Mouse (Mus musculus) gastrocnemius, postnatal 36 days (tissue): ENCODE measurements around the gene Synpo2. TPM values are rescaled to one million over a fixed set of nuclear protein-coding genes. Genes with fewer than 3 reads are reported as not detected.
A peak's percentile ranks its signal among the peaks of the same experiment; 100 is the strongest.

ENCODE experiments used
- DNase-seq, 2 experiments: peaks; one replicate each; pipeline ENCODE4 v3.0.0; 2022
- intact Hi-C: fragments of 180-260 bp; cut with DNase I; formaldehyde crosslinking; loops from one replicate; pipeline ENCODE4 v1.15.1; 2025
- long read RNA-seq, 2 experiments: library from polyadenylated mRNA; stranded (forward); transcript quantifications; one replicate each; pipeline ENCODE4 v2.0.0; 2021
- total RNA-seq, 2 experiments: library from RNA; stranded (reverse); gene quantifications; 2 replicates each; pipeline ENCODE4 v1.2.3; 2021

The Synpo2 gene
- 100 to 1,000 TPM; 237 to 262 TPM for total RNA-seq
- long read RNA-seq, experiment 1, full-length matches to known transcripts, result 28 of 257 reads
- long read RNA-seq, experiment 1, partial matches to known transcripts, result 0 of 257 reads
- long read RNA-seq, experiment 1, other reads (novel, unspliced or antisense), result 229 of 257 reads
- long read RNA-seq, experiment 2, full-length matches to known transcripts, result 28 of 358 reads
- long read RNA-seq, experiment 2, partial matches to known transcripts, result 2 of 358 reads
- long read RNA-seq, experiment 2, other reads (novel, unspliced or antisense), result 328 of 358 reads

DNA sequence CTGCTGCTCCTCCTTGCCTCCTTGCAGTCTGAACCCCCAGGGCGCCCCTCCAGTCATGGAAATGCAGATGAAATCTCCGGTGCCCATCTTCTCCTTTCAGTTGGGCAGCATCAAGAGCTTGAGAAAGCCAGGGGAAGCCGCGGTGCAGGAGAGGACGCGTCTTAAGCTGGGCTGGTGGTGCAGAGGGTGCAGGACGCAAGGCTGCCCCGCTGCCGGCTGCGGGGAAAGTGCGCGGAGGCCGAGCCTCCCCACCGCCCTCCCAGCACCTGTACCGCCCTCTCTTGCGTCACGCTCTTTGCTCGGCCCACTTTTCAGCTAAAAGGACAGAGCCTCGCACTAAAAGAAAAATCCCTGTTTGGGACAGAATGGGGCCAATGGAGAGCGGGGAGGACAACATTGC lies at the start of gene Synpo2:
TSS of gene Synpo2 (minus strand) at position 229 of the 400 bp plus-strand sequence.
- intact Hi-C loops, result loop anchor here (2.0 to 5.0 kb wide), 4 partner anchors 67 to 116 kb away; no protein-coding TSS in a partner anchor
- DNase-seq, result peak; percentile 36 to 49

DNA sequence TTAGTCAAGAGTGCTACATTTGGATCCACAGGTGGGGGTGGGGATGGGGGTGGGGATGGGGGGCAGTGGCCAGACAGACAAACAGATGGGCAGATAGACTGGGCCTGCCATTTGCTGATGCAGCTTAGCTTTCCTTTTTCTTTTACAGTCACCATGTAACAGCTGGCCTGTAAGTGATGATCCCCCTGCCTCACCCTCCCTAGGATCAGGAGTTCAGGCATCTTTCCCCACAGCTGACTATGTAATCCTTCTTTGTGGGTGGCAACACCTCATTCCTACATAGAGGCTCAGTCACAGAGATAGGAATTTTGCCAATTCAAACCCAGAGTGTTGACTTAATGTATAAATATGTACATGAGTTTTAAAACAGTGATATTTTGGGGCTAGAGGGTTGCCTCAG lies 49.7 kb upstream of the Synpo2 start:
- DNase-seq, result no peak
- intact Hi-C loops, result no loop called here

- no peak for DNase-seq
- intact Hi-C loops, result no loop called here
These were observed 48.3 kb upstream of the Synpo2 start for GRCm38 (mm10) chr3:123284284-123284683.

DNA sequence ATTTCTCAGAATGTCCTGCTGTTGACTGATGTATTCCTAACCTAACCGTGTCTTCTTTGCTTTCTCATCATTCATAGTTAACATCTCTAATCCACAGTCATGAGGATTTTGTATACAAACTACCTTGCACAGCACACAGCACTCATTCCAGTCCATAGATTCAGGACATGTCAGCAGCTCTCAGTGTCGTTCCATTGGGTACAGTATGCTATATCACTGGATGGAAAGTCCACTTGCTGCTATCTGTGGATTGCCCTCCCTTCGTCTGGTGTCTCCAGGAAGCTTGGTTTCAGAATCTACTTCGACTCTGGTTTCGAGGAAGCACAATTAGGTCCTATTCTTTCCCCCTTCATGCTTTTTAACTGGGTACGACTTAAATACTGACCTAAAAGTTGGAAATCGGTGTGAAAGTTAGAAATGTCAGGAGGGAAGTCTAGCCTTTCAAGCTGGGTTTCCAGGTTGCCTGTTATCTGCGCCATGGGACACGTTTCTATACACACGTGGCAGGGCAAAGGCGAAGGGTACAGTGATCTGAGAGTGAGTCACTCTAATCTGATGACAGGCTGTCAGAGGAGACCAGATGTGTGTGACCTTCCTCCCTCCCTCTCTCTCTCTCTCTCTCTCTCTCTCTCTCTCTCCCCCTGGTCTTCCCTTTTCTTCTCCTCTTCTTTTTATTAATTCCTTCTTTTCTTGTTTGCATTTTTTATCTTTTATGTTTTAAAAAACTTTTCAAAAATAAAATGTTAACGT lies 47.1 kb upstream of the Synpo2 start:
- DNase-seq, result no peak
- intact Hi-C loops, result no loop called here

DNA sequence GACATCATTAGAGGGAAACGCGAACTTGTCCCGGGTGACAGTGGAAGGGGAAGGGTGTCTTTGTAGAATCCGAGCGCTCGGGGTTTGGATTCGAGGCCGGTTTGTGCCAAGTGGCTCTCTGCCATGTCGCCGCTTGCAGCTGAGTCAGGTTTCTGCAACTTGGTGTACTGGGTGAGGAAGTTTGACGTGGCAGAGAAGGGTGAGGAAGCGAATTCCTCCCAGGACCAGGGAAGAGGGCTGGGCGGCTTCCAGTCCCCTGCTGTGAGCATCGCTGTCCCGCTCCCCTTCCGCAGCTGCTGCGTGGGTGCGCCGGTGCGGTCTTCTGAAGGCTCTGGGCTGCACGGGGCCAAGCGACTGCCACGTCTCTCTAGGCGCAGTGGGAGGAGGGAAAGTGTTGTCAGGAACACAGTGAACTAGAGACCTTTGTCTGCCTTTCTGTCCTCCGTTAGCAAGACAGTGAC lies 31.8 kb upstream of the Synpo2 start:
- intact Hi-C loops, result no loop called here
- DNase-seq, result peak; percentile 52 to 75

DNA sequence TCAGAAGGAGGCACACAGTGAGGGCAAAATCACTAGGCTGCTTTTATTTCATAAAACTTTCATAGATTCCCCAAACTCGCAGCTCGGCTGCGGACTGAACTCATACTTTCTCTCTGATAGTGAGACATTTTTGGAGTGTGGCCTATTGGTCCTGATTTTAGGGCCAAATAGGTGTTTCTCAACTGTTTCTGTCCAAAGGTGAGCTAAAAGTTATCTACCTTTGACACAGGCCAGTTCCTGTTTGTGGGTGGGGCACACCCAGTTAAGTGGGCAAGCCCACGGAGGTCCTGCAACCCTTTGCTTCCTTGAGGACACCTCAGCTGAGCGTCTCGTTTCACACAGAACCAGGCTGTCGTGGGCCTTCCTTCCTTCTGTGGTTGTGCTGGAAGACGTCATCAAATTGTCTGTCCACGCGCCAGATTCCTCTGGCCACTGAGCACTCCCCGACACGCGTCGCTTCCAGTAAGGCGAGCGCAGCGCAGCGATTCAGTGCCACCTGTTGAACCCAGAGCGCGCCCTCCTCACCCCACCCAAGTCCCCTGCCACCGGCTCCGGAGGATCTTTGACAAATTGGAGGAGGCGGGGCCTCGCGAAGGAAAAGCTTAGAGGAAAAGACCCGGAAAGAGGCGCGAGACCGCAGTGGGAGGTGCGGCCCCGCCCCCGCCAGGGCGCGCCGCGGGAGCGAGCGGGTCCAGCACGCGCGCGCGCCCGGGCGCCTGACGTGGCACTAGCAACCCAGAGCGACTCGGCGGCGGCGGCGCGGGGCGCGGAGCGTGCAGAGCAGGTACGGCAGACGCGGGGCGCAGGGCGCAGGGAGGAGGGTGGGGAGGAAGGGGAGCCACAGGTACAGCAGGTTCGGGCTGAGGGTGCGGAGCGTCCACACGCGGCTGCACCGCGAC lies 31.1 kb upstream of the Synpo2 start, which contains the start of gene Sec24d:
TSS of gene Sec24d (plus strand) at position 703 of the 899 bp plus-strand sequence.
- intact Hi-C loops, result no loop called here
- DNase-seq, result peak; percentile 79 to 83

GRCm38 (mm10) chr3:123264706-123265105 lies 28.8 kb upstream of the Synpo2 start:
- intact Hi-C loops, result no loop called here
- DNase-seq, result no peak

DNA sequence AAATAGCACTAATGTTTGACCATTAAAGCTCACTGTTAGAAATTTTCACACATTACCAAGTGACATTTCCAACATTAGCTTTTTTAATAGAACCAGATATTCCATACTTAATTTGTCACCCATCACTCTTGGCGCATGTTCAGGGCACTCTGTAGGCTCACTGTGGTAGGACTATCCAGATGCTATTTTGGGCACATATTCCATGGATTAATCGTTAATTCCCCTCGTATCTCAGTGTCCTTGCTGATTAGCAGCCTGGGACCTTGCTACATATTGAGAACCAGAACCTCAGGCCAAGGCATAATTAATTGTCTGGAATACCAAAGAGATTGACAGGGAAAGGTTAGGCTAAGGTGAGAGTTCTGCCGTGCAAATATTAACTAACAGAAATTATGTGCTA lies 22.8 kb upstream of the Synpo2 start:
- no peak for DNase-seq
- intact Hi-C loops, result no loop called here

- intact Hi-C loops, result no loop called here
- DNase-seq, result no peak
These were observed 20.5 kb upstream of the Synpo2 start for GRCm38 (mm10) chr3:123256181-123257101.

DNA sequence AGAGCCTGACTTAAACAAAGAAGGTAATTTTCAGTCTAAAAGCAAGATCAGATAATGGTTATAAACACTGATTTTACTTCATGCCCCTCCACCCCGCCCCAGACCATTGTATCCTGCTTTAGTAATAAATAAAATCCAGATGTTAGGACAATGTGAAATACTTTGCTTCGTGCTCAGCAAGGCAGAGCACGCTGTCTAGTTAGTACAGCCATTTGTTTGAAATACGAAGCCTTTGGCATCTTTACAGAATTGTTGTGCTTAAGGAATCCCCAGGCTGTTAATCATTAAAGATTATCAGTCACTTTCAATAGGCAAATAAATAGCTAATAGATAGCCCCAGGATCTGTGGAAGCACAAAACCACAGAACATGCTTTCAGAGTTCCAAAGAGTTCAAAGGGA lies 9.7 kb upstream of the Synpo2 start:
- intact Hi-C loops, result no loop called here
- no peak for DNase-seq

- intact Hi-C loops, result no loop called here
- peak in 1 of 2 experiments; percentile 8 for DNase-seq
These were observed 8.4 kb upstream of the Synpo2 start for GRCm38 (mm10) chr3:123244376-123244775.

- intact Hi-C loops, result loop anchor here (2.0 to 5.0 kb wide), 2 partner anchors 81 to 115 kb away; no protein-coding TSS in a partner anchor
- no peak for DNase-seq
These were observed 1.5 kb upstream of the Synpo2 start for GRCm38 (mm10) chr3:123237446-123237845.

DNA sequence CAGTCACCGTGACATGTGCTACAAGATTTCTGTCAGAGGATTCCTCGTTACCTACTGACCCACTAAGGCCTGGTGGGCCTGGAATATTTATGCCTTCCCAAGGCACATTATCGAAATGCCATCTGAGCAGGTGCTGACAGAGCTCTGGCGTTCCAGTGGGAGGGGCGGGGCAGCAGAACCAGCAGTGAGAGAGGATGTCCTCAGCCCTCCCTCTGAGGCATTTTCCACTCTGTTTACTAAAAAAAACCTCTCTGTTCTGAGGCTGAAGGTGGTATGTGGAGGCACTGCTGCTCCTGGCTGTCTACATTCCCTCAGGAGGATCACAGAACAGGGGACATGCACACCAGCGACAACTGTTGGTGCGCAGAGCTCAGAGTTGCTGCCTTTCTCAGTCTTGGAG lies 1.1 kb upstream of the Synpo2 start:
- no peak for DNase-seq
- intact Hi-C loops, result loop anchor here (2.0 to 5.0 kb wide), 2 partner anchors 82 to 115 kb away; no protein-coding TSS in a partner anchor

DNA sequence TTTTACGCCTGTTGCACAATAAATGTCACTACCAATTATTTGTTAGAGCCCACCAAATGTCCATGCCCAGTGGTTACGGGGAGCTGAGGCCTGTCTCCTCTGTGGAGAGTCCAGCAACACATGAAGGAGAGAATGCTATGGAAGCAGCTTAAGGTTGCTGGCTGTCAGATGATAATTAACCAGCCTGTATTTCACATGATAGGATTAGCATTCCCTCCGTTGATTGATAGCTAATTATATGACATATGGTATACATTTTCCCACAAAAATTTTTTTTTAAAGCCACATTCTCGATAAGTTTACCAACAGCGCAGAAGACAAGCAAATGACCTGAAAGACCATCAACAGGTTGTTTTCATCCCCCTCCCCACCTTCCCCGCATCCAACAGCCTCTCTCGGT lies 454 bp downstream of the Synpo2 start:
- DNase-seq, result no peak
- intact Hi-C loops, result loop anchor here (2.0 to 5.0 kb wide), 3 partner anchors 67 to 117 kb away; no protein-coding TSS in a partner anchor

GRCm38 (mm10) chr3:123234191-123234836 lies 1.6 kb downstream of the Synpo2 start:
- intact Hi-C loops, result loop anchor here (2.0 kb wide), 2 partner anchors 66 to 90 kb away; no protein-coding TSS in a partner anchor

GRCm38 (mm10) chr3:123231639-123232038 lies 4.3 kb downstream of the Synpo2 start:
- no peak for DNase-seq
- intact Hi-C loops, result no loop called here

More at GRCm38 (mm10) chr3:123234191-123234836, 1.6 kb downstream of the Synpo2 start:
- no peak for DNase-seq

- DNase-seq, result no peak
- intact Hi-C loops, result no loop called here
These were observed 8.7 kb downstream of the Synpo2 start for GRCm38 (mm10) chr3:123227276-123227675.

GRCm38 (mm10) chr3:123218646-123219045 lies 17.3 kb downstream of the Synpo2 start:
- intact Hi-C loops, result no loop called here
- no peak for DNase-seq

GRCm38 (mm10) chr3:123208891-123209290 lies 27.1 kb downstream of the Synpo2 start:
- intact Hi-C loops, result no loop called here
- DNase-seq, result no peak
